Mouse (Mus musculus): Measurements from ENCODE around the gene 7530416G11Rik.

- TF ChIP-seq CTCF (IDR thresholded peaks at IDR 0.05; ENCODE audit: insufficient read depth, low read length), result no peak
- no peak for TF ChIP-seq POLR2A (IDR thresholded peaks at IDR 0.05; ENCODE audit: borderline replicate concordance, extremely low read depth, low read depth, low read length)
Measured at GRCm38 (mm10) chr15:85523173-85523991, 20.4 kb upstream of the 7530416G11Rik start.

All from lung, adult 2 months (tissue).